Mouse (Mus musculus) intestine, postnatal 0 days (tissue): ENCODE results near the gene Galnt10. TPM values are rescaled to one million over a fixed set of nuclear protein-coding genes. Genes with fewer than 3 reads are reported as not detected.
A peak's percentile ranks its signal among the peaks of the same experiment; 100 is the strongest.
"Not testable (repeated sequence)": the region's sequence is repeated elsewhere in the genome, so short reads cannot be mapped to it uniquely, and the experiment has no call there.

Experiments
- ATAC-seq: fragments of 200-750 bp; cut with Nextera tagmentation; 2 replicates; pipeline ENCODE4 v1.8.0; 2017; ENCODE audit warnings: mild to moderate bottlenecking, moderate TSS enrichment, moderate library complexity
- H3K27ac ChIP-seq: fragments of 300-500 bp; sonication (generic); 2 replicates; pipeline ENCODE4 v1.5.1; 2014; ENCODE audit warnings: mild to moderate bottlenecking, low read depth, low read length, moderate library complexity
- H3K27me3 ChIP-seq: fragments of 300-500 bp; sonication (generic); replicated peaks from 2 replicates; pipeline ENCODE4 v1.6.1; 2014; ENCODE audit warnings: low read length, mixed read lengths; ENCODE audit not compliant: control insufficient read depth, insufficient read depth
- H3K36me3 ChIP-seq: fragments of 300-500 bp; sonication (generic); 2 replicates; pipeline ENCODE4 v1.6.1; 2014; ENCODE audit warnings: mild to moderate bottlenecking, moderate library complexity; ENCODE audit not compliant: control insufficient read depth, insufficient read depth
- H3K4me1 ChIP-seq: fragments of 300-500 bp; sonication (generic); replicated peaks from 2 replicates; pipeline ENCODE4 v1.6.1; 2014; ENCODE audit warnings: antibody characterized with exemption, low read length, mixed read lengths; ENCODE audit not compliant: control insufficient read depth, insufficient read depth
- H3K4me2 ChIP-seq: fragments of 300-500 bp; sonication (generic); replicated peaks from 2 replicates; pipeline ENCODE4 v1.6.1; 2014; ENCODE audit warnings: low read depth, mild to moderate bottlenecking, moderate library complexity
- H3K4me3 ChIP-seq: fragments of 300-500 bp; sonication (generic); 2 replicates; pipeline ENCODE4 v1.5.1; 2014; ENCODE audit warnings: low read depth, low read length
- H3K9ac ChIP-seq: fragments of 300-500 bp; sonication (generic); 2 replicates; pipeline ENCODE4 v1.6.1; 2014; ENCODE audit warnings: mild to moderate bottlenecking, low read depth, low read length
- H3K9me3 ChIP-seq: fragments of 300-500 bp; sonication (generic); 2 replicates; pipeline ENCODE4 v1.6.1; 2016; ENCODE audit warnings: mixed run types; ENCODE audit not compliant: control insufficient read depth
- CTCF ChIP-seq: sonication (generic); IDR thresholded peaks from 2 replicates; pipeline ENCODE4 v1.5.1; 2016; ENCODE audit warnings: low read depth, mild to moderate bottlenecking, control low read depth, antibody characterized with exemption, moderate library complexity
- WGBS: fragments of 180-500 bp; shearing (Covaris S2); extraction: QIAGEN DNeasy Blood & Tissue Kit; methylation state at CpG from one replicate; pipeline ENCODE4 v1.1.7; 2014; 5-methylcytosine and 5-hydroxymethylcytosine counted together
- polyA plus RNA-seq: library from polyadenylated mRNA; unstranded; fragments of >200 nt; fragmentation: Nextera tagmentation; extraction: Ambion mirVana; gene quantifications from 2 replicates; pipeline ENCODE4 v1.2.1, GENCODE M21; 2015

Galnt10 gene
- polyA plus RNA-seq, 1 experiment from 2014 or later: 22.5 TPM

DNA sequence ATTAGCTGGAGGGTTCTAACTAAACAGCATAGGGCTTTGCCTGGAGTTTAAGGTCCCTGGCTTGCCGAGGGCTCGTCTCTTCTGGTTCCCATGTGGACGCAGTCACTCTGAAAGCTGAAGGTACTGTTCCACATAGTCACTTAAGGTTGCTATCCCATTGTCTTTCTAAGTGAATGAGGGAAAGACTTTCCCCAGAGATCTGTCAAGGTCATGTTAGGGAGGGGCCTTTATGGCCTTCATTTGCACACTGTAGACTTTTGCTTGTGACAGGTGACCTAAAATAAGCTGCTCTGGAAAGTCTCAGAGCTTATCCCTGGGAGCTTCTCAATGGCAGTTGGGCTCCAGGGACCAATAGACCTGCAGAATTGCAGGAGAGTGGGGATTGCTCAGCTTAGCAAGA, 168.4 kb downstream of the Galnt10 start:
- H3K27ac ChIP-seq: no peak overlapping the region
- no peaks in the 10 kb centered on the region; the same call in 1 of the 2 replicates for H3K4me1 ChIP-seq
- no peaks in the 10 kb centered on the region for H3K27me3 ChIP-seq
- H3K9ac ChIP-seq: no peak overlapping the region
- H3K4me2 ChIP-seq: no peak overlapping the region
- no peak overlapping the region for H3K4me3 ChIP-seq
- peaks cover 22% of the 10 kb centered on the region for H3K36me3 ChIP-seq
- no peak for ATAC-seq
- no peak for TF ChIP-seq CTCF
- no peaks in the 10 kb centered on the region for H3K9me3 ChIP-seq
- WGBS: 85% methylated on average over 3 of the region's 3 CpGs

DNA sequence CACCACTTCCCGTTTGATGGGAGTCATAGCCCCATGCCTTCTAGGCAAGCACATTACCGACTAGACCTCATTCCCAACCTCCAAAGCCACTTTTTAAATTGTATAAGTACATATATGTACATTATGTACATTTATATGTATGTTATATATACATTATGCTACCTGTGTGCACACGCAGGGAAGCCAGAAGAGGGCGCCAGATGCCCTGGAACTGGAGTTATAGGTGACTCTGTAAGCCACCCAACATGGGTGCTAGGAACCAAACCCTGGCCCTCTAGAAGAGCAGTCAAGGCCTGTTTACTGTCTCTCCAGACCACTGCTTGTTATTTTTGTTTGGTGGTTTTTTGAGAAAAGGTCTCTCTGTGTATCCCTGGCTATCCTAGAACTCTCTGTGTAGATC, 172.9 kb downstream of the Galnt10 start:
- Histone ChIP-seq H3K9me3 (no peaks in the 10 kb centered on the region), H3K9ac (no peak overlapping the region), H3K27ac (no peak overlapping the region), H3K4me3 (no peak overlapping the region), H3K4me2 (no peak overlapping the region), H3K27me3 (no peaks in the 10 kb centered on the region), H3K36me3 (peaks cover 5% of the 10 kb centered on the region; the same call in 1 of the 2 replicates), H3K4me1 (no peaks in the 10 kb centered on the region)
- no peak for ATAC-seq
- 88% methylated on average over 4 of the region's 4 CpGs for WGBS
- 0 out of 2 replicates have a peak, but pooled peaks have one; percentile 32 for TF ChIP-seq CTCF

DNA sequence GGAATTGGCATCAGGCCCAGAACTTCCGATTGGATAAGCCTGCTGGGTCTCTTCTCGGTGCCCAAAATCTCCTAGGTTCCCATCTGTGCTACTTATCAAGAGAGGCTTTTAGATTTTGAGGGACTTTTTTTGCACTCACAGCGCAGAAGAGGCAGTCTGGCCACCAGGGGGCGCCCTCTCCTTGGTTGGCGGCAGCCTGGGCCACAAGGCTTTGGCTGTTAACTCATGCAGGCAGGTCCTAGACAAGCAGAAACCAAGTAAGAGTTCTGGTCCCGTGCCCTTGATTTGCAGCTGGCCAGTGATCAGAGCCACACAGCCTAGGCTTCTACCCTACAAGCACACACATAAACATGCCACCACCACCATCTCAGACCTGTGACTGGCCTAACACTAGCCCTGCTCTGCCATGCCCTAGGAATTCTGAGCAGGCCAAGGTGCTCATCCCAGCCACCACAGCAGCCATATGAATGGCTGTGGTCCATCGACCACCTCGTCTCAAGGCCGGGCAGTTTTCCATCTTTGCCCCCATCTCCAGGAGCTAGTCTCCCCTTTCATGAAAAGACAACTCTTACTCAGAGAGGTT, 174.8 kb downstream of the Galnt10 start:
- H3K4me2 ChIP-seq: no peak overlapping the region
- no peaks in the 10 kb centered on the region for H3K9me3 ChIP-seq
- H3K4me1 ChIP-seq: no peaks in the 10 kb centered on the region
- H3K27me3 ChIP-seq: no peaks in the 10 kb centered on the region
- no peak overlapping the region for H3K9ac ChIP-seq
- 23% methylated on average over 9 of the region's 9 CpGs for WGBS
- TF ChIP-seq CTCF: peak; percentile 97
- no peak overlapping the region for H3K4me3 ChIP-seq
- peaks cover 5% of the 10 kb centered on the region; the same call in 1 of the 2 replicates for H3K36me3 ChIP-seq
- ATAC-seq: no peak; the same call in 1 of the 2 replicates
- no peak overlapping the region for H3K27ac ChIP-seq

- ATAC-seq: not testable (repeated sequence)
Observed at GRCm38 (mm10) chr11:57823159-57823558, 177.9 kb downstream of the Galnt10 start.

DNA sequence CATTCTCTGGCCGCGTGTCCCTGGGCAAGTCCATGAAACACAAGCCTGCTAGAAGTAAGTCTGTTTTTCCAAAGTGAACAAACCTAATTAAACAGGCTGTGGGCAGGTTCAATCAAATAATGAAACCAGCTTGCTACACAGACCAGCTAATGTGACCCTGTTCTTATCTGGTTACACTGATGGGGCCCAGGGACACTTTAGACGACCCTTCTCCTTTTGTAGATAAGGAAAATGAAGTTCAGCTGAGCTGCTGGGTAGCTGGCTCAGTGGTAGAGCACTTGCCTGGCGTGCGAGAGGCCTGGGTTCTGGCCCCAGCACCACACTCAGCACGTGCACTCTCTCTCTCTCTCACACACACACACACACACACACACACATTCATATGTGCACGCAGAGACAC, 178.5 kb downstream of the Galnt10 start:
- H3K9me3 ChIP-seq: no peaks in the 10 kb centered on the region
- no peak overlapping the region for H3K4me3 ChIP-seq
- H3K9ac ChIP-seq: no peak overlapping the region
- TF ChIP-seq CTCF: no peak
- H3K27me3 ChIP-seq: peaks cover 22% of the 10 kb centered on the region
- WGBS: 60% methylated on average over 7 of the region's 7 CpGs
- H3K4me1 ChIP-seq: peaks cover 6% of the 10 kb centered on the region; the same call in 1 of the 2 replicates
- no peak overlapping the region for H3K4me2 ChIP-seq
- H3K36me3 ChIP-seq: no peaks in the 10 kb centered on the region
- H3K27ac ChIP-seq: no peak overlapping the region
- ATAC-seq: no peak

More at GRCm38 (mm10) chr11:57823159-57823558, 177.9 kb downstream of the Galnt10 start:
- H3K4me3 ChIP-seq, H3K9ac ChIP-seq, H3K4me2 ChIP-seq, H3K4me1 ChIP-seq, H3K36me3 ChIP-seq, H3K9me3 ChIP-seq, H3K27ac ChIP-seq: not testable (repeated sequence)
- 95% methylated on average over 2 of the region's 2 CpGs for WGBS
- TF ChIP-seq CTCF: peak; percentile 25; the same call in 1 of the 2 replicates
- peaks cover 17% of the 10 kb centered on the region for H3K27me3 ChIP-seq

DNA sequence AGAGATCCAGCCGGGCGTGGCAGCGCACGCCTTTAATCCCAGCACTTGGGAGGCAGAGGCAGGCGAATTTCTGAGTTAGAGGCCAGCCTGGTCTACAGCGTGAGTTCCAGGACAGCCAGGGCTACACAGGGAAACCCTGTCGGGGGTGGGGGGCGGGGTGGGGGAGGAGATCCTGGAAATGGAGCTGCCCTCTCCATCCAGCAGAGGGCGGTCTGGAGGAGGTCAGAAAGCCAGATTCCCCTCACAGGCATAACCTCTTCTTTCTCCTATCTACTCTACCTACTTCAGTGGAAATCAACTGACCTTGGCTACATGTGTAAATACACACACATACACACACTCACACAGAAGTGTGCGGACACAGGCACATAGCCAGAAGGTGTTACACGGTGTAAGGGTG, 180.0 kb downstream of the Galnt10 start:
- H3K4me3 ChIP-seq, H3K36me3 ChIP-seq, ATAC-seq, H3K9ac ChIP-seq, H3K4me2 ChIP-seq, H3K9me3 ChIP-seq, H3K27ac ChIP-seq, H3K4me1 ChIP-seq: not testable (repeated sequence)
- peaks cover 37% of the 10 kb centered on the region for H3K27me3 ChIP-seq
- peak; percentile 37 for TF ChIP-seq CTCF
- 64% methylated on average over 11 of the region's 11 CpGs for WGBS
